Mouse (Mus musculus) frontal cortex, adult 2 months (tissue): ENCODE measurements around the gene Pola2. TPM values are rescaled to one million over a fixed set of nuclear protein-coding genes. Genes with fewer than 3 reads are reported as not detected.
A peak's percentile ranks its signal among the peaks of the same experiment; 100 is the strongest.

ENCODE experiments used
- DNase-seq, 2 experiments: peaks; one replicate each; pipeline ENCODE4 v3.0.0; 2022; ENCODE audit warnings: low spot score in 1 of 2; ENCODE audit errors: extremely low spot score in 1 of 2
- polyA plus RNA-seq: library from polyadenylated mRNA; depleted of rRNA; stranded (reverse); fragments of >200 nt; gene quantifications from 2 replicates; pipeline ENCODE4 v1.2.3, GENCODE M21; 2012; rRNA removed

Pola2 gene
- polyA plus RNA-seq, 1 experiment, result 14.2 TPM

GRCm38 (mm10) chr19:5912103-5913006 is 51.6 kb downstream of the Pola2 start:
- DNase-seq, result peak; percentile 97 to 99

DNA sequence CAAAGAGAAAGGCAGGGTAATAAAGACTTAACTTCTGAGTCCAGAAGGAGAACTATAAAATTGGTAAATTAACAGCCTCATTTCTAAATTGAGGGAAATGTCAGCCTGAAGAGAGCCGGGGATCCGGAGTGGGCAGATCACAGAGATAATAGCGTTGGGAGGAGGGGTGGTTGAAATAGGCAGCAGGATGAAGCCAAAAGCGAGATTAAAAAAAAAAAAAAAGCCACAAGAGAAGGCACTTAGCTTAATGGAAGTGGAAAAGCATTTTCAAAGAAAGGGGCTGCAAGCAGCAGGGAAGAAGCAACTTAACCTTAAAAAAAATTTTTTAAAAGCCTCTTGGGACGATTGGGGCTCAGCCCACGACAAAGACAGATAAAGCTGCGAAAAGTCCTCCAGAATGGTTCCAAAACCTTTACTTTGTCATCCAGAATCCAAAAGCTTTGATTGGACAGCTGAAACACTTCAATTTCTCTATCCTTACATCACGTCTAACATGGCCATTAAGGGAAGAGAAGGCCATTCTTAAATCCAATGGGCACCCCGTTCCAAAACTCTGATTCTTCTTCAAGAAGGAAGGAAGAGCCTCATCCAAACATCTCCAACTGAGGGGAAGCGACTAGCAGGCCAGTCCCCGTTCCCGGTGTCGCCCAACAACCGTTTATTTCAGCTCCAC is 52.4 kb downstream of the Pola2 start:
- no peak for DNase-seq

- DNase-seq, result peak in 1 of 2 experiments; percentile 13
Measured at GRCm38 (mm10) chr19:5910221-5910620, 53.8 kb downstream of the Pola2 start.

- no peak for DNase-seq
Measured at GRCm38 (mm10) chr19:5907275-5907674, 56.7 kb downstream of the Pola2 start.

DNA sequence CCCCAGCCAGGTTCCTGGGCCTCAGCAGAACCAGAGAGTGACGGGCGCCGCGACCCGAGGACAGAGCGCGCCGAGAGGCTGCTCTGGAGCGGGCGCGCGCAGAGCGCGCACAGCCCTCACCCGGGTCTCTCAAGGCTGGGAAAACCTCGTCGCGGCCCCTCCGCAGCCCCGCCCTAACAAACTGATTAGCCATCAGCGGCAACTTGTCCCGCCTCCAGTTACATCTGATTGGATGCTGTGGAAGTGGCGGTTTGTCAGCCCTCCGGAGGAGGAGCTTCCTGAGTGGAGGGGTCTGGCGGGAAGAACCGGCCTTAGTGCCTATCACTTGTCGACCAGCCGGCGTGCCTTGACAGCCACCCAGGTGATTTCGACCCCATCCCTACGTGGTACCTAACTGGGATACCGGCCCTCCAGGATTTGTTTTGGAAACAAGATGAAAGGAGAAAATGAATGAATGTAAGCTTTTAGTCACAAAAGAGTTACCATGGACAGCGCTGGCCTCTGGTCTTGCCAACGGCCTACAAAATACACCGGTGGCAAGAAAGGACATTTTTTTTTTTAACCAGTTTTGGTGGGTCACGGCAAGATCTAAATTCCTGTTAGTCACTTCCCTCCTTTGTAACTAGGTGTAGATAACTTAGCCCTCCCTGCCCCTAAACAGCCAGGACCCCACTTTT is 69.9 kb downstream of the Pola2 start, which contains the start of gene Tigd3:
TSS of gene Tigd3 (minus strand) at position 148 of the 677 bp plus-strand sequence.
- DNase-seq, result peak; percentile 94 to 97

DNA sequence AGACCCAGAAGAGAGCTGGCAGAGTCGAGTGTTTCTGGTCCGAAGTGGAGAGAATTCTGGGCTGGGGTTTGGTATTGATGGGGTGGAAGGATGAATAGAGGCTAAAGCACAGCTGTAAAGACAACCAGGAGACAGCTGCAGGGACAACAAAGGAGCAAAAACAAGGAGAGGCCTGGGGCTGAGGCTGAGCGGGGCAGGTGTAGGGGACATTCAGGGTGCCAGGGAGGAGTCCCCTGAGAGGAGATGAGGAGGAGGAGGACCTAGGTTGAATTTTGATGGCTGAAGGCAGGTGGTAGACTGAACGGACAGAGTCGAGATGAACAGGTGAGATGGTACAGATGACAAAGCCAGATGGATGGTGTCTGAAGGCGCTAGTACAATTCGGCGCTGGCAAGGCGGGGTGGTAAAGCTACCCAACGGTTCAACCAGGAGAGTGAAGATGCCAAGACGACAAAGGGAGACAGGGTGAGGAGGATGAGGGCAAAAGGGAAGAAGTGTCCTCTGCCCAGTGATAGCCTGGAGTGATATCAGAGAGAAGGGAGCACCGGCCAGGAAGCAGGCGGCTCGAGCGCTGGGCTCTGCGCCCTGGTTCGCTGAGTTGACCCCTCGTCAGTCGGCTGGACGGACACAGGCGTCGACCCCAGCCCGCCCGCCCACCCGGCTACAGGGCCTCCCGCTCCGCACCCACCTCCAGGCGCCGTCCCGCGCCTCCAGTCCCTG is 70.6 kb downstream of the Pola2 start:
- no peak for DNase-seq

- no peak for DNase-seq
Measured at GRCm38 (mm10) chr19:5892735-5893134, 71.3 kb downstream of the Pola2 start.

DNA sequence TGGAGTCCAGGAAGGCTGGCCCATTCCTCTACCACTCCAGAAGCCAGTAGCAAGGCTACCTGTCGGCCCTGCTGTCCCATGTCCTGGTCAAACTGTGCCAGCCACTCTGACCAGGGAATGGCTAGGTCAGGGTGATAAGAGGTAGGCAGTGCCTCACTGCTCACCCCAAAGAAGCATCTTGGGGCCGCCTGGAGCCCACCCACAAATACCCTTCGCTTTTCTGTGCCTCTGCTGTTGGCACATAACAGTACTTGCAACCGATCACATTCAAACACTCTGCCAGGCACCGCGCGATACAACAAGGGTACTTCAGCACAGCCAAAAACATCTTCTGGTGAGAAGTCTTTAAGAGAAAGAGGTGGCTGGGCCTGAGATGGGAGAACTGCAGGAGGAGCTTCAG is 71.7 kb downstream of the Pola2 start:
- DNase-seq, result no peak

DNA sequence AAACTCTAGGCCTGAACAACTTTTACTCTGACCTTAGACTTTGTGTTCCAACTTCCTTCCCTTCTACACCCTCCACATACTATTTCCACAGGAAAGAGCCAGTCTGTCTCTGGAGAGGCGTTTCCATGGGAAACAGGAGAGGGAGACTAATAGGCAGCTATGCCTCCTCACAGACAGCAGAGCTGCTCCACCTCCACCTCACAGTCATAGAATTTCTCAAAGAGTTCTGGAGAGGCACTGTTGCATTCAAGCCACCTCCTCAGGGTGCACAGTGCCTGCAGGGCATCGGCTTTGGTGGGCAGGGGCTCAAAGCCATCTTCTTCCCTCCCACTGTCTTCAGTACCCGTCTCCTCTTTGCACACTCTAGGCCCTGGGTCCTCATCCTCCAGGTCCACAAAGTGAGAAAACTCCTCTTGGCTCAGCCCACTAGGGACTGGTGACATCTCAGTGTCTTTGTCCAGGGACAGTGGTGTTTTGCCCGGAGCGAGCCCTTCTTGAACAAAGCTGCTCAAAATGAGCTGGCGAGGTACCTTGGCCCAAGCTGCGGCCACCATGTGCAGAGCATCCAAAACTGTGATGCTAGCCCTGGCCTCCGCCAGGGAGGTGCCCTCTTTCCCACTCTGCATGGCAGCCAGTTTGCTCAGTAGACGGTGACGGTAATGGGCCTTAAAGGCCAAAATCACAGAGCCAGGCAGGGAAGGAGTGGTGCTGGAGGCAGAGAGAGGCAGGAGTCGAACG is 72.3 kb downstream of the Pola2 start:
- no peak for DNase-seq

Other genes starting within 250 kb of the Pola2 start
- gene Ehbp1l1, start 237.9 kb downstream of the Pola2 start, polyA plus RNA-seq, result 16.8 and 18.8 TPM in 2 replicates
- gene Fam89b, start 234.5 kb downstream of the Pola2 start, polyA plus RNA-seq, result 56.1 and 65.8 TPM in 2 replicates
- gene Ltbp3, start 223.3 kb downstream of the Pola2 start, polyA plus RNA-seq, result 81.5 and 87.8 TPM in 2 replicates
- gene Scyl1, start 192.8 kb downstream of the Pola2 start, polyA plus RNA-seq, result 111 and 120 TPM in 2 replicates
- gene Frmd8, start 88.9 kb downstream of the Pola2 start, polyA plus RNA-seq, result 13.1 and 15.6 TPM in 2 replicates
- 7.8 and 8.7 TPM in 2 replicates for gene Slc25a45, start 86.4 kb downstream of the Pola2 start, polyA plus RNA-seq
- gene Tigd3, start 70.1 kb downstream of the Pola2 start, polyA plus RNA-seq, result 4.6 and 4.9 TPM in 2 replicates
- gene Dpf2, start 51.2 kb downstream of the Pola2 start, polyA plus RNA-seq, result 106 and 118 TPM in 2 replicates
- 7.7 and 9.1 TPM in 2 replicates for gene Cdc42ep2, start 39.4 kb downstream of the Pola2 start, polyA plus RNA-seq
- gene Slc22a20, start 21.9 kb upstream of the Pola2 start, polyA plus RNA-seq, result 0.42 TPM in 1 of 2 replicates, not detected in the other
- gene Capn1, start 51.7 kb upstream of the Pola2 start, polyA plus RNA-seq, result 15.0 and 16.3 TPM in 2 replicates
- 29.2 and 34.1 TPM in 2 replicates for gene Syvn1, start 82.4 kb upstream of the Pola2 start, polyA plus RNA-seq
- gene Mrpl49, start 93.6 kb upstream of the Pola2 start, polyA plus RNA-seq, result 44.3 and 44.4 TPM in 2 replicates
- 873 and 951 TPM in 2 replicates for gene Fau, start 93.6 kb upstream of the Pola2 start, polyA plus RNA-seq
- gene Znhit2, start 97.0 kb upstream of the Pola2 start, polyA plus RNA-seq, result 48.4 and 51.7 TPM in 2 replicates
- gene Tm7sf2, start 104.2 kb upstream of the Pola2 start, polyA plus RNA-seq, result 50.2 and 52.4 TPM in 2 replicates
- 98.8 and 105 TPM in 2 replicates for gene Vps51, start 113.0 kb upstream of the Pola2 start, polyA plus RNA-seq
- not detected in 2 replicates for gene Tmem262, start 115.8 kb upstream of the Pola2 start, polyA plus RNA-seq
- gene Gm28374, start 118.1 kb upstream of the Pola2 start, polyA plus RNA-seq, result 0.48 and 1.4 TPM in 2 replicates
- 83.9 and 89.7 TPM in 2 replicates for gene Zfpl1, start 120.8 kb upstream of the Pola2 start, polyA plus RNA-seq
- gene Cdca5, start 120.8 kb upstream of the Pola2 start, polyA plus RNA-seq, result 0.22 and 0.46 TPM in 2 replicates
- not detected in 2 replicates for gene AC131692.1, start 130.2 kb upstream of the Pola2 start, polyA plus RNA-seq
- 0.26 and 0.32 TPM in 2 replicates for gene Naaladl1, start 141.6 kb upstream of the Pola2 start, polyA plus RNA-seq
- gene Sac3d1, start 154.4 kb upstream of the Pola2 start, polyA plus RNA-seq, result 24.2 and 29.4 TPM in 2 replicates
- 63.5 and 65.2 TPM in 2 replicates for gene Snx15, start 164.1 kb upstream of the Pola2 start, polyA plus RNA-seq
- 0.54 and 0.63 TPM in 2 replicates for gene Batf2, start 176.8 kb upstream of the Pola2 start, polyA plus RNA-seq
- 123 and 135 TPM in 2 replicates for gene Arl2, start 177.3 kb upstream of the Pola2 start, polyA plus RNA-seq
- gene Majin, start 220.2 kb upstream of the Pola2 start, polyA plus RNA-seq, result 0.14 TPM in 1 of 2 replicates, not detected in the other